Mouse (Mus musculus) forebrain, embryonic 14.5 days (tissue): ENCODE results near the gene Trip10. TPM values are rescaled to one million over a fixed set of nuclear protein-coding genes. Genes with fewer than 3 reads are reported as not detected.
"Not testable (repeated sequence)": the region's sequence is repeated elsewhere in the genome, so short reads cannot be mapped to it uniquely, and the experiment has no call there.

Source experiments
- ATAC-seq: fragments of 200-750 bp; cut with Nextera tagmentation; 2 replicates; pipeline ENCODE4 v1.8.0; 2017; ENCODE audit warnings: mild to moderate bottlenecking, moderate library complexity
- DNase-seq: peaks from one replicate; pipeline ENCODE4 v3.0.0-alpha.2; 2015; ENCODE audit warnings: low spot score
- H3K27ac ChIP-seq: fragments of 300-500 bp; sonication (generic); 2 replicates; pipeline ENCODE4 v1.5.1; 2014; ENCODE audit warnings: low read depth, mild to moderate bottlenecking, control low read depth, low read length, moderate library complexity
- H3K27me3 ChIP-seq: fragments of 300-500 bp; sonication (generic); replicated peaks from 2 replicates; pipeline ENCODE4 v1.6.1; 2014; ENCODE audit warnings: low read length, control low read depth, mixed read lengths; ENCODE audit not compliant: control insufficient read depth, insufficient read depth
- H3K36me3 ChIP-seq: fragments of 300-500 bp; sonication (generic); 2 replicates; pipeline ENCODE4 v1.6.1; 2014; ENCODE audit warnings: low read length, control low read depth; ENCODE audit not compliant: control insufficient read depth, insufficient read depth
- H3K4me1 ChIP-seq: fragments of 300-500 bp; sonication (generic); 2 replicates; pipeline ENCODE4 v1.6.1; 2014; ENCODE audit warnings: antibody characterized with exemption, low read length, control low read depth; ENCODE audit not compliant: control insufficient read depth, insufficient read depth
- H3K4me2 ChIP-seq: fragments of 300-500 bp; sonication (generic); 2 replicates; pipeline ENCODE4 v1.6.1; 2014; ENCODE audit warnings: mild to moderate bottlenecking, control low read depth, low read length
- H3K4me3 ChIP-seq: fragments of 300-500 bp; sonication (generic); 2 replicates; pipeline ENCODE4 v1.5.1; 2014; ENCODE audit warnings: low read depth, low read length, control low read depth
- H3K9ac ChIP-seq: fragments of 300-500 bp; sonication (generic); 2 replicates; pipeline ENCODE4 v1.6.1; 2014; ENCODE audit warnings: mild to moderate bottlenecking, low read length, control low read depth, moderate library complexity
- H3K9me3 ChIP-seq: fragments of 300-500 bp; sonication (generic); replicated peaks from 2 replicates; pipeline ENCODE4 v1.6.1; 2016; ENCODE audit warnings: low read length, control low read depth, mixed read lengths; ENCODE audit not compliant: control insufficient read depth
- WGBS: fragments of 180-500 bp; shearing (Covaris S2); extraction: QIAGEN DNeasy Blood & Tissue Kit; methylation state at CpG from one replicate; pipeline ENCODE4 v1.1.7; 2014; 5-methylcytosine and 5-hydroxymethylcytosine counted together
- polyA plus RNA-seq: library from polyadenylated mRNA; unstranded; fragments of >200 nt; fragmentation: Nextera tagmentation; extraction: Ambion mirVana; gene quantifications from 2 replicates; pipeline ENCODE4 v1.2.1, GENCODE M21; 2014

The Trip10 gene
- polyA plus RNA-seq, 1 experiment from 2014 or later: 10.4 TPM

- peaks cover 10% of the 10 kb centered on the region; the same call in 1 of the 2 replicates for H3K4me1 ChIP-seq
- H3K27me3 ChIP-seq: peaks cover 24% of the 10 kb centered on the region
- H3K9ac ChIP-seq, H3K27ac ChIP-seq, DNase-seq, ATAC-seq, H3K4me3 ChIP-seq, H3K36me3 ChIP-seq, H3K9me3 ChIP-seq, H3K4me2 ChIP-seq: not testable (repeated sequence)
- WGBS: 80% methylated on average over 4 of the region's 5 CpGs
Observed at GRCm38 (mm10) chr17:57277598-57278261, 28.5 kb downstream of the Trip10 start.

DNA sequence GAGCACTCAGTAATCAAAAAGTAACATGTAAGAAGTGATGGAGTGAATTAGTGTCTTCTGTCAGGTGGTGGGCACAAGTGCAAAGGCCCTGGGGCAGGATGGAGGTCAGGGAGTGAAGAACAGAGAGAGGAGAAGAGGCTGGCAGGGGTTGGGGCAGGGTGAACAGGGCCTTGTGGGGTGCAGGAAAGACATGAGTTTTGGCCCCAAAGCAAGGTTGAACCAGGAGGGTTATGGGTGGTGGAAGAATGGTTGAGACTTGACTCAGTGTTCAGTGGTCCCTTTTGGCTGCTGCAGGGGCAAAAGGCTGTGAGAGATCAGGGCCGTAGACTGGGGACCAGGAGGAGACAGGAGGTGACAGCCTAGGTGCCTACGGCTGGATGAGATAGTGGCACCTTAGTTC is 29.3 kb downstream of the Trip10 start:
- ATAC-seq (no peak), DNase-seq (no peak)
- 83% methylated on average over 2 of the region's 2 CpGs for WGBS

GRCm38 (mm10) chr17:57278943-57279590 is 29.8 kb downstream of the Trip10 start, which contains the start of gene Vav1:
Gene Vav1 (plus strand): TSS chr17:57279100.
- H3K4me3 ChIP-seq: no peak within 1 kb of the TSS
- H3K27ac ChIP-seq: no peak within 1 kb of the TSS
- no peaks in the 10 kb centered on the region for H3K9me3 ChIP-seq
- H3K27me3 ChIP-seq: peaks cover 18% of the 10 kb centered on the region
- 73% methylated on average over 26 of the region's 26 CpGs for whole genome bisulfite sequencing
- H3K4me2 ChIP-seq: no peak within 1 kb of the TSS
- peaks cover 10% of the 10 kb centered on the region; the same call in 1 of the 2 replicates for H3K4me1 ChIP-seq
- ATAC-seq: no peak
- H3K9ac ChIP-seq: no peak within 1 kb of the TSS
- DNase-seq: no peak
- H3K36me3 ChIP-seq: no peaks in the 10 kb centered on the region

More for the DNA sequence above, 29.3 kb downstream of the Trip10 start:
- Histone ChIP-seq H3K36me3 (no peaks in the 10 kb centered on the region), H3K4me2 (no peak overlapping the region), H3K27me3 (peaks cover 21% of the 10 kb centered on the region), H3K9ac (no peak overlapping the region), H3K4me3 (no peak overlapping the region), H3K9me3 (no peaks in the 10 kb centered on the region), H3K4me1 (peaks cover 10% of the 10 kb centered on the region; the same call in 1 of the 2 replicates), H3K27ac (no peak overlapping the region)

GRCm38 (mm10) chr17:57279591-57280224 is 30.5 kb downstream of the Trip10 start:
- 56% methylated on average over 9 of the region's 9 CpGs for WGBS
- no peaks in the 10 kb centered on the region for H3K9me3 ChIP-seq
- H3K27me3 ChIP-seq: peaks cover 12% of the 10 kb centered on the region; the same call in 1 of the 2 replicates
- no peak overlapping the region for H3K9ac ChIP-seq
- no peak overlapping the region for H3K4me3 ChIP-seq
- H3K36me3 ChIP-seq: no peaks in the 10 kb centered on the region
- H3K27ac ChIP-seq: no peak overlapping the region
- peaks cover 10% of the 10 kb centered on the region; the same call in 1 of the 2 replicates for H3K4me1 ChIP-seq
- ATAC-seq (no peak), DNase-seq (no peak)
- H3K4me2 ChIP-seq: no peak overlapping the region

- ATAC-seq: no peak
- 81% methylated on average over 3 of the region's 3 CpGs for WGBS
- DNase-seq: no peak
Observed at GRCm38 (mm10) chr17:57280411-57280810, 31.2 kb downstream of the Trip10 start.

GRCm38 (mm10) chr17:57283906-57284305 is 34.7 kb downstream of the Trip10 start:
- Histone ChIP-seq H3K9me3 (no peaks in the 10 kb centered on the region), H3K27me3 (no peaks in the 10 kb centered on the region), H3K36me3 (no peaks in the 10 kb centered on the region), H3K27ac (no peak overlapping the region), H3K4me3 (no peak overlapping the region), H3K9ac (no peak overlapping the region), H3K4me2 (no peak overlapping the region), H3K4me1 (no peaks in the 10 kb centered on the region)
- ATAC-seq (no peak), DNase-seq (no peak)
- 82% methylated on average over 5 of the region's 5 CpGs for WGBS

More at GRCm38 (mm10) chr17:57280411-57280810, 31.2 kb downstream of the Trip10 start:
- Histone ChIP-seq H3K9ac (no peak overlapping the region), H3K4me2 (no peak overlapping the region), H3K4me3 (no peak overlapping the region), H3K9me3 (no peaks in the 10 kb centered on the region), H3K27me3 (peaks cover 5% of the 10 kb centered on the region; the same call in 1 of the 2 replicates), H3K4me1 (peaks cover 8% of the 10 kb centered on the region; the same call in 1 of the 2 replicates), H3K27ac (no peak overlapping the region), H3K36me3 (no peaks in the 10 kb centered on the region)

DNA sequence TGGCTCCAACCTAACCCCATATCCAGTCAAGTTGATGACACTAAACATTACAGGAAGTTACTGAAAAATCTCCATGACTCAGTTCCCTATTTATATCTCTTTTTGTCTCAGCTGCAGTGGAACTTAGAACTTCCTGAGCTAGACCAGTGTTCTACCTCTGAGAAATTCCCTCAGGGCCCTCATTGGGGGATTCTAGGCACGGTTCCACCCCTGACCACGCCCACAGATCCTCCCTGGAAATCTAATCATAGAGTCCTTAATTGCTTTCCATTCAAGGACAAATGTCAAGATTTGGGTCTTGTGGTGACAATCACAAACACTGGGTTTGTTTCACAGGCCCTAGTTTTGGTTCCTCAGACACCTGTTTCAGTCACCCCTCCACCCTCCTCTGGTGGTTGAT is 35.8 kb downstream of the Trip10 start:
- Histone ChIP-seq H3K4me1 (no peaks in the 10 kb centered on the region), H3K4me3 (no peak overlapping the region), H3K36me3 (no peaks in the 10 kb centered on the region), H3K27ac (no peak overlapping the region), H3K27me3 (no peaks in the 10 kb centered on the region), H3K9ac (no peak overlapping the region), H3K4me2 (no peak overlapping the region), H3K9me3 (no peaks in the 10 kb centered on the region)
- 67% methylated on average over 2 of the region's 2 CpGs for WGBS
- DNase-seq: no peak
- ATAC-seq: no peak

- ATAC-seq: no peak
Observed at GRCm38 (mm10) chr17:57286718-57287355, 37.6 kb downstream of the Trip10 start.

More at GRCm38 (mm10) chr17:57286718-57287355, 37.6 kb downstream of the Trip10 start:
- H3K36me3 ChIP-seq: no peaks in the 10 kb centered on the region
- H3K4me1 ChIP-seq: no peaks in the 10 kb centered on the region
- H3K9me3 ChIP-seq: no peaks in the 10 kb centered on the region
- 76% methylated on average over 8 of the region's 8 CpGs for WGBS
- H3K27ac ChIP-seq: no peak overlapping the region
- no peak for DNase-seq
- no peak overlapping the region for H3K9ac ChIP-seq
- no peak overlapping the region for H3K4me2 ChIP-seq
- no peaks in the 10 kb centered on the region for H3K27me3 ChIP-seq
- H3K4me3 ChIP-seq: no peak overlapping the region
